Mouse (Mus musculus): ENCODE results near the gene Hydin. TPM values are rescaled to one million over a fixed set of nuclear protein-coding genes. Genes with fewer than 3 reads are reported as not detected.
"Not testable (repeated sequence)": the region's sequence is repeated elsewhere in the genome, so short reads cannot be mapped to it uniquely, and the experiment has no call there.

The Hydin gene
- polyA plus RNA-seq, 2 experiments: 0.01 TPM; not detected in 1

GRCm38 (mm10) chr8:110519790-110520189 is 253.0 kb downstream of the Hydin start:
- no peak overlapping the region for H3K9ac ChIP-seq (ENCODE audit: low read depth, low read length, severe bottlenecking)
- DNase-seq (ENCODE audit: low spot score) (no peak), ATAC-seq (ENCODE audit: low FRiP score, low read depth) (no peak)
- no peaks in the 10 kb centered on the region for H3K9me3 ChIP-seq (ENCODE audit: control insufficient read depth, low read length)
- WGBS: 81% methylated on average over 7 of the region's 7 CpGs
- H3K4me2 ChIP-seq (replicated peaks; ENCODE audit: low read depth, low read length, severe bottlenecking): no peak overlapping the region
- no peak overlapping the region for H3K27ac ChIP-seq (replicated peaks; ENCODE audit: low read depth, low read length)
- no peak for TF ChIP-seq POLR2A (IDR thresholded peaks at IDR 0.05; ENCODE audit: borderline replicate concordance, extremely low read depth, insufficient read depth, insufficient read length)
- no peak overlapping the region for H3K4me3 ChIP-seq (replicated peaks; ENCODE audit: low read length)
- H3K4me1 ChIP-seq (ENCODE audit: control insufficient read depth, insufficient read depth, low read length): no peaks in the 10 kb centered on the region
- H3K36me3 ChIP-seq (ENCODE audit: control insufficient read depth, insufficient read depth, low read length): no peaks in the 10 kb centered on the region
- H3K27me3 ChIP-seq (ENCODE audit: control insufficient read depth, insufficient read depth, low read length): no peaks in the 10 kb centered on the region

GRCm38 (mm10) chr8:110521851-110522250 is 255.1 kb downstream of the Hydin start:
- Histone ChIP-seq H3K27ac (replicated peaks; ENCODE audit: low read depth, low read length) (no peak overlapping the region), H3K9ac (ENCODE audit: low read depth, low read length, severe bottlenecking) (no peak overlapping the region), H3K4me3 (replicated peaks; ENCODE audit: low read length) (no peak overlapping the region), H3K27me3 (ENCODE audit: control insufficient read depth, insufficient read depth, low read length) (no peaks in the 10 kb centered on the region), H3K36me3 (ENCODE audit: control insufficient read depth, insufficient read depth, low read length) (no peaks in the 10 kb centered on the region), H3K4me1 (ENCODE audit: control insufficient read depth, insufficient read depth, low read length) (no peaks in the 10 kb centered on the region), H3K4me2 (replicated peaks; ENCODE audit: low read depth, low read length, severe bottlenecking) (no peak overlapping the region), H3K9me3 (ENCODE audit: control insufficient read depth, low read length) (no peaks in the 10 kb centered on the region)
- 86% methylated on average over 12 of the region's 12 CpGs for WGBS
- ATAC-seq (ENCODE audit: low FRiP score, low read depth) (no peak), DNase-seq (ENCODE audit: low spot score) (no peak)
- TF ChIP-seq POLR2A (IDR thresholded peaks at IDR 0.05; ENCODE audit: borderline replicate concordance, extremely low read depth, insufficient read depth, insufficient read length): no peak

- 90% methylated on average over 7 of the region's 7 CpGs for WGBS
- not testable (repeated sequence) for H3K36me3 ChIP-seq (ENCODE audit: control insufficient read depth, insufficient read depth, low read length); H3K27me3 ChIP-seq (ENCODE audit: control insufficient read depth, insufficient read depth, low read length); H3K4me1 ChIP-seq (ENCODE audit: control insufficient read depth, insufficient read depth, low read length); H3K4me2 ChIP-seq (replicated peaks; ENCODE audit: low read depth, low read length, severe bottlenecking); H3K9ac ChIP-seq (ENCODE audit: low read depth, low read length, severe bottlenecking); H3K9me3 ChIP-seq (ENCODE audit: control insufficient read depth, low read length); H3K27ac ChIP-seq (replicated peaks; ENCODE audit: low read depth, low read length); ATAC-seq (ENCODE audit: low FRiP score, low read depth); DNase-seq (ENCODE audit: low spot score); H3K4me3 ChIP-seq (replicated peaks; ENCODE audit: low read length)
These were observed 255.7 kb downstream of the Hydin start for GRCm38 (mm10) chr8:110522495-110522894.

GRCm38 (mm10) chr8:110522985-110523384 is 256.2 kb downstream of the Hydin start:
- WGBS: 74% methylated on average over 15 of the region's 15 CpGs
- Histone ChIP-seq H3K9me3 (ENCODE audit: control insufficient read depth, low read length) (no peaks in the 10 kb centered on the region), H3K4me3 (replicated peaks; ENCODE audit: low read length) (no peak overlapping the region), H3K4me2 (replicated peaks; ENCODE audit: low read depth, low read length, severe bottlenecking) (no peak overlapping the region), H3K4me1 (ENCODE audit: control insufficient read depth, insufficient read depth, low read length) (no peaks in the 10 kb centered on the region), H3K36me3 (ENCODE audit: control insufficient read depth, insufficient read depth, low read length) (no peaks in the 10 kb centered on the region), H3K27me3 (ENCODE audit: control insufficient read depth, insufficient read depth, low read length) (no peaks in the 10 kb centered on the region), H3K9ac (ENCODE audit: low read depth, low read length, severe bottlenecking) (no peak overlapping the region), H3K27ac (replicated peaks; ENCODE audit: low read depth, low read length) (no peak overlapping the region)
- TF ChIP-seq POLR2A (IDR thresholded peaks at IDR 0.05; ENCODE audit: borderline replicate concordance, extremely low read depth, insufficient read depth, insufficient read length): no peak
- DNase-seq (ENCODE audit: low spot score) (no peak), ATAC-seq (ENCODE audit: low FRiP score, low read depth) (no peak)

GRCm38 (mm10) chr8:110525229-110525628 is 258.5 kb downstream of the Hydin start:
- H3K9me3 ChIP-seq (ENCODE audit: control insufficient read depth, low read length): no peaks in the 10 kb centered on the region
- no peak overlapping the region for H3K27ac ChIP-seq (replicated peaks; ENCODE audit: low read depth, low read length)
- H3K36me3 ChIP-seq (ENCODE audit: control insufficient read depth, insufficient read depth, low read length): no peaks in the 10 kb centered on the region
- H3K4me2 ChIP-seq (replicated peaks; ENCODE audit: low read depth, low read length, severe bottlenecking): no peak overlapping the region
- 60% methylated on average over 15 of the region's 15 CpGs for WGBS
- no peak for DNase-seq (ENCODE audit: low spot score)
- ATAC-seq (ENCODE audit: low FRiP score, low read depth): no peak
- H3K27me3 ChIP-seq (ENCODE audit: control insufficient read depth, insufficient read depth, low read length): no peaks in the 10 kb centered on the region
- no peak for TF ChIP-seq POLR2A (IDR thresholded peaks at IDR 0.05; ENCODE audit: borderline replicate concordance, extremely low read depth, insufficient read depth, insufficient read length)
- no peaks in the 10 kb centered on the region for H3K4me1 ChIP-seq (ENCODE audit: control insufficient read depth, insufficient read depth, low read length)
- no peak overlapping the region for H3K4me3 ChIP-seq (replicated peaks; ENCODE audit: low read length)
- H3K9ac ChIP-seq (ENCODE audit: low read depth, low read length, severe bottlenecking): no peak overlapping the region
